Mouse (Mus musculus) hindbrain, postnatal 0 days (tissue): ENCODE data around the gene Matk. TPM values are rescaled to one million over a fixed set of nuclear protein-coding genes. Genes with fewer than 3 reads are reported as not detected.

Experiments
- ATAC-seq: fragments of 200-750 bp; cut with Nextera tagmentation; 2 replicates; pipeline ENCODE4 v1.8.0; 2017; ENCODE audit warnings: mild to moderate bottlenecking, moderate TSS enrichment, moderate library complexity
- DNase-seq: peaks from one replicate; pipeline ENCODE4 v3.0.0-alpha.2; 2015; ENCODE audit warnings: low spot score
- H3K27ac ChIP-seq: fragments of 300-500 bp; sonication (generic); 2 replicates; pipeline ENCODE4 v1.5.1; 2014; ENCODE audit warnings: mild to moderate bottlenecking
- H3K27me3 ChIP-seq: fragments of 300-500 bp; sonication (generic); 2 replicates; pipeline ENCODE4 v1.6.1; 2014; ENCODE audit warnings: low read length, mixed read lengths; ENCODE audit not compliant: insufficient read depth
- H3K36me3 ChIP-seq: fragments of 300-500 bp; sonication (generic); 2 replicates; pipeline ENCODE4 v1.6.1; 2014; ENCODE audit warnings: low read length, mixed read lengths; ENCODE audit not compliant: insufficient read depth
- H3K4me1 ChIP-seq: fragments of 300-500 bp; sonication (generic); 2 replicates; pipeline ENCODE4 v1.6.1; 2014; ENCODE audit warnings: antibody characterized with exemption, low read length, mixed read lengths; ENCODE audit not compliant: insufficient read depth
- H3K4me2 ChIP-seq: fragments of 300-500 bp; sonication (generic); 2 replicates; pipeline ENCODE4 v1.6.1; 2014; ENCODE audit warnings: low read depth, mild to moderate bottlenecking, low read length, moderate library complexity, mixed read lengths
- H3K4me3 ChIP-seq: fragments of 300-500 bp; sonication (generic); 2 replicates; pipeline ENCODE4 v1.5.1; 2014; ENCODE audit warnings: low read length
- H3K9ac ChIP-seq: fragments of 300-500 bp; sonication (generic); replicated peaks from 2 replicates; pipeline ENCODE4 v1.6.1; 2014; ENCODE audit warnings: mild to moderate bottlenecking, low read length, moderate library complexity, mixed read lengths
- H3K9me3 ChIP-seq: fragments of 300-500 bp; sonication (generic); 2 replicates; pipeline ENCODE4 v1.6.1; 2016; ENCODE audit warnings: low read length, mixed read lengths
- CTCF ChIP-seq: IDR thresholded peaks from 2 replicates; pipeline ENCODE4 v1.5.1; 2016; ENCODE audit warnings: antibody characterized with exemption, control low read depth, low read depth
- WGBS: fragments of 180-500 bp; shearing (Covaris S2); extraction: QIAGEN DNeasy Blood & Tissue Kit; methylation state at CpG from one replicate; pipeline ENCODE4 v1.1.7; 2014; 5-methylcytosine and 5-hydroxymethylcytosine counted together
- polyA plus RNA-seq: library from polyadenylated mRNA; unstranded; fragments of >200 nt; fragmentation: Nextera tagmentation; extraction: Ambion mirVana; gene quantifications from 2 replicates; pipeline ENCODE4 v1.2.1, GENCODE M21; 2015
- total RNA-seq: library from RNA; depleted of rRNA; stranded (reverse); fragments of >200 nt; gene quantifications from 2 replicates; pipeline ENCODE4 v1.2.3, GENCODE M21; 2014

The Matk gene
- total and polyA plus RNA-seq, 2 experiments from 2014 or later, result 82.7 to 121 TPM

DNA sequence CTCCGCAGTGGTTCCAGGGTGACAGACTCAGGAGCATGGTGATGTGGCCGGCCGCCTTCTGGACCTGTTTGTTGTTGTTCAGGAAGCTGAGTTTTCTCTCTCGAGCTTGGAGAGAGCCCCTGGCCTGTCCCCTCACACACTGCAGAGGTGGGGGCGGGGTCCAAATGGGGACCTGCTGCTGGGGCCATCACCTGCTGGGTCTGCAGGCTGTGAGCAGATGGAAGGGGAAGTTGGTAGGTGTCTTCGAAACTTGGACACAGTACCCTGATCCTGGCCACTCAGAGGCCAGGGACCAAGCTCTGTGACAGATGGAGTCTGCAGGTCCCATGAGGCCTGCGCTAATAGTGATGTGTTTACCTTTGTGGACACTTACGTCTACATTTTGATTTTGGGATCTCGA is 48.6 kb downstream of the Matk start:
- no peak overlapping the region for H3K27ac ChIP-seq
- no peak for TF ChIP-seq CTCF
- no peak overlapping the region for H3K4me3 ChIP-seq
- H3K9me3 ChIP-seq, result no peaks in the 10 kb centered on the region
- DNase-seq, result no peak
- WGBS, result 71% methylated on average over 9 of the region's 9 CpGs
- no peak overlapping the region for H3K4me2 ChIP-seq
- no peak overlapping the region for H3K9ac ChIP-seq
- H3K27me3 ChIP-seq, result no peaks in the 10 kb centered on the region
- H3K36me3 ChIP-seq, result peaks cover 5% of the 10 kb centered on the region; the same call in 1 of the 2 replicates
- ATAC-seq, result no peak
- peaks cover 4% of the 10 kb centered on the region; the same call in 1 of the 2 replicates for H3K4me1 ChIP-seq

DNA sequence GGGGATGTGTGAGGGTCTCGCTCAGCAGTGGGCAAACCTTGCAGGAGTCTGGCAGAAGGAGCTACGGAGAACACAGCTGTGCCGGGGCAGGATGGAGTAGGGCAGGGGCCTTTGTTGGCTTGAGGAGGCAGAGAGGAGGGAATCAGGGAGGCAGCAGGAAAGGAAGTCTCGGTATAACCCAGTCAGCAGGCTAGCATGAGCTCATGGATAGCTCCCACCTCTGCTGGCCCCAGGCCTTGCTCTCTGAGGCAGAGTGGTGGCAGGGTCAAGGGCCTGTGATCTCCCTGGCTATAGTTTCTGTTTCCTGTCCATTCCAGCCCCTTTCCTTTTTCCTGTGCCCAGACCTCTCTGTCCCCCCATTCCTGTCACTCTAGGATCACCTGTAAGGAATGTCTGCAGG is 49.6 kb downstream of the Matk start:
- no peak for ATAC-seq
- WGBS, result 47% methylated on average over 4 of the region's 4 CpGs
- no peak for DNase-seq
- H3K27ac ChIP-seq, result no peak overlapping the region
- H3K4me3 ChIP-seq, result no peak overlapping the region
- no peaks in the 10 kb centered on the region for H3K9me3 ChIP-seq
- H3K9ac ChIP-seq, result no peak overlapping the region
- no peak for TF ChIP-seq CTCF
- peaks cover 4% of the 10 kb centered on the region; the same call in 1 of the 2 replicates for H3K4me1 ChIP-seq
- no peaks in the 10 kb centered on the region for H3K27me3 ChIP-seq
- peaks cover 15% of the 10 kb centered on the region for H3K36me3 ChIP-seq
- H3K4me2 ChIP-seq, result no peak overlapping the region

DNA sequence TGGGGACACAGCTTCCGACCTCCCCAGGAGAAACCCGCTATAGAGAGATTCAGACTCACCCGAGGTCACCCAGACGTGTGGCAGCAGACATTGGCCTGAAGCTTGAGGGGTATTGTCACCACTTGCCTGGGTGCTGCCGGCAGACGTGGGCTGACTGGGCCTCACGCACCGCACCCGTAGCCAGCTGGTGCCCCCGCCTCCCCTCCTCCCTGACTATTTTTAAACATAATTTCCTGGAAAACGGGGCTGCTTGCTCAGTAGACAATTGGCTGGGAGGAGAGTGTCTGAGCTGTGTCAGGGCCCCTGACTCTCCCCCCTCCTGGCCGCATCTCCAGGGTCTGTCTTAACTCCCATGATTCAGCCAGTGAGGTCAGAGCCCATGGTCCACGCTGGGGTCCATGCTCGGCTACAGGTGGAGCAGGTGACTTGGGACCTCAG is 50.1 kb downstream of the Matk start:
- ATAC-seq, result no peak
- Histone ChIP-seq H3K27ac (no peak overlapping the region), H3K4me1 (peaks cover 4% of the 10 kb centered on the region; the same call in 1 of the 2 replicates), H3K27me3 (no peaks in the 10 kb centered on the region), H3K4me3 (no peak overlapping the region), H3K36me3 (peaks cover 20% of the 10 kb centered on the region), H3K4me2 (no peak overlapping the region), H3K9ac (no peak overlapping the region), H3K9me3 (no peaks in the 10 kb centered on the region)
- 54% methylated on average over 13 of the region's 14 CpGs for WGBS
- DNase-seq, result no peak
- TF ChIP-seq CTCF, result no peak

DNA sequence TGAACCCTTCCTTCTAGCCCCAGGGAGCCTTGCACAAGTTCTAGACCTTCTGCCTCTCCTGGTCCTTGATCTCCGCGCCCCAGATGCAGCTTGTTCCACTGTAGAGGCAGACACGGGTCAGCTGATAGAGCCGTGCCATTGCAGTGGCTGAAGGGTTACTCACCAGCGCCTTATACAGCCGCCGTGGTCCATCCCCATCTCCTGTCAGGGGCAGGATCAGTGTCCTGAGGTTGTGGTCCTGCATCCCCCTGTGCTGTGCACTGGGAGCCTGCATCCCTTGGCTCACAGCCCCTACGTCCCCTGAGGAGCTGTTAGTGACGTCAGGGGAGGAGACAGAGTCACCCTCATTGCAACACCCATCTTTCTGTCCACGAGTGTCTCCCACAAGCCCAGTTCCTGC is 50.5 kb downstream of the Matk start:
- H3K27me3 ChIP-seq, result no peaks in the 10 kb centered on the region
- H3K4me1 ChIP-seq, result peaks cover 4% of the 10 kb centered on the region; the same call in 1 of the 2 replicates
- DNase-seq (no peak), ATAC-seq (no peak)
- no peak overlapping the region for H3K4me3 ChIP-seq
- H3K9ac ChIP-seq, result no peak overlapping the region
- 80% methylated on average over 10 of the region's 10 CpGs for WGBS
- H3K9me3 ChIP-seq, result no peaks in the 10 kb centered on the region
- peaks cover 25% of the 10 kb centered on the region for H3K36me3 ChIP-seq
- TF ChIP-seq CTCF, result no peak
- H3K27ac ChIP-seq, result no peak overlapping the region
- H3K4me2 ChIP-seq, result no peak overlapping the region

DNA sequence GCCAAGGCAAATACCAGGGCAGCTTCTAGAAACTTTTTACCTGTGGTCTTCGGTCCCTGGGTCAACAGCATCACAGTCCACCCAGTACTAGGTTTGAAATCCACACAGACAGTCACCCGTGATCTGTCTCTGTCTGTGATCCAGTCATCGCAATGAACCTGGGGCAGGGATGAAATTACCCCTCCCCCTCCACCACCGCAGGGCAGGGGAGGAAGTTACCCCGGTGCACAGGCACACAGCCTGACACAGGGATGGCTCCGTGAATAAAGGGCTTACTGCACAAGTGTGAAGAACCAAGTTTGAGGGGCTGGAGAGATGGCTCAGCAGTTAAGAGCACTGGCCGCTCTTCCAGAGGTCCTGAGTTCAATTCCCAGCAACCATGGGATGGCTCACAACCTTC is 51.0 kb downstream of the Matk start:
- H3K9ac ChIP-seq, result no peak overlapping the region
- no peak for ATAC-seq
- H3K36me3 ChIP-seq, result peaks cover 28% of the 10 kb centered on the region

DNA sequence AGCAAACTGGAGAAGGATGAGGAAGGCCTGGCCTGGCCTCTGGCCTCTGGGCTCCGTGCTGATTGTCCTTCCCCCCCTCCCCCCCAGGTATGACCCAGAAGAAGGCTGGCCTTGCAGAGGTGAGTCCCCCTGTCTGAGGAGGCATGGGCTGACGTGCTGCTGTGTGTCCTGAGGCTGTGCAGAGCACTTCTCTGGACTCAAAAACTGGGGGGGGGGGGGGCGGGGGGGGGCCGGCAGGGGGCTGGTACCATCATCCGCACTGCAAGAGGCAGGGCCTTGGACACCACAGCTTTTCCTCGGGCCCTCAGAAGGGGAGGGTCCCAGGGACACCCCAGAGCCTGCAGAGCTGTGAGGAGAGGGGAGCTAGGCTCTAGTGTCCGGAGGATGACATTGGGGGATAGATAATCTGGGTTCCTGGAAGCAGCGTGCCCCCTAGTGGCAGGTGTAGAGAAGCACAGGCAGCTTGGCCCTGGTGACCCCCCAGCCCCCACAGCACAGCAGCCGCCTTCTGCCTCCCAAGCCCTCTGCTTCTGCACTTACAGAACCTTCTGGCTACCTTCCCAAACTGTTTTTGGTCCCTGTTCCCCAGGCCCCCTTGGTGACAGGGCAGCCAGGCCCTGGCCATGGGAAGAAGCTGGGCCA is 52.0 kb downstream of the Matk start:
- no peak overlapping the region for H3K27ac ChIP-seq
- ATAC-seq (peak; percentile 55; the same call in 1 of the 2 replicates), DNase-seq (peak; percentile 57)
- no peaks in the 10 kb centered on the region for H3K9me3 ChIP-seq
- H3K4me1 ChIP-seq, result peaks cover 4% of the 10 kb centered on the region; the same call in 1 of the 2 replicates
- H3K9ac ChIP-seq, result no peak overlapping the region
- peaks cover 36% of the 10 kb centered on the region for H3K36me3 ChIP-seq
- no peaks in the 10 kb centered on the region for H3K27me3 ChIP-seq
- 19% methylated on average over 6 of the region's 9 CpGs for WGBS
- TF ChIP-seq CTCF, result peak; percentile 86
- no peak overlapping the region for H3K4me2 ChIP-seq
- H3K4me3 ChIP-seq, result no peak overlapping the region

More for the DNA sequence above, 51.0 kb downstream of the Matk start:
- H3K27ac ChIP-seq, result no peak overlapping the region
- H3K4me1 ChIP-seq, result peaks cover 4% of the 10 kb centered on the region; the same call in 1 of the 2 replicates
- TF ChIP-seq CTCF, result no peak
- H3K27me3 ChIP-seq, result no peaks in the 10 kb centered on the region
- no peak overlapping the region for H3K4me3 ChIP-seq
- no peak overlapping the region for H3K4me2 ChIP-seq
- 81% methylated on average over 7 of the region's 7 CpGs for WGBS
- DNase-seq, result no peak
- no peaks in the 10 kb centered on the region for H3K9me3 ChIP-seq

DNA sequence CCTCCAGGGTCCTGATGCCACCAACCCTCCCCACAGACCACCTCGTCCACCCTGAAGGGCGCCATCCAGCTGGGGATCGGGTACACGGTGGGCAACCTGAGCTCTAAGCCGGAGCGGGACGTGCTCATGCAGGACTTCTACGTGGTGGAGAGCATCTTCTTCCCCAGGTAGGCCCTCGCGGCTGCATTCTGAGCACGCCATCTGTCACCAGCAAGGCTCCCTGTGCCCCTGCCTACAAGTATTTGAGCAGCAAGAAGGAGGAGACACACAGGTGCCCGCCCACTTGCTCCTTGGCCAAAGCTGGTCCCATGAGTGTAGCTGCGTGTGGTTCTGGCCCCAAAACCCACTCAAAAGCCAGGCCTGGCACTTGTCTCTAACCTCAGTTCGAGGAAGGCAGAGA is 52.9 kb downstream of the Matk start:
- peaks cover 46% of the 10 kb centered on the region for H3K36me3 ChIP-seq

More for the DNA sequence above, 52.9 kb downstream of the Matk start:
- WGBS, result 93% methylated on average over 14 of the region's 14 CpGs
- H3K27me3 ChIP-seq, result no peaks in the 10 kb centered on the region
- TF ChIP-seq CTCF, result no peak
- H3K4me2 ChIP-seq, result no peak overlapping the region
- no peaks in the 10 kb centered on the region for H3K4me1 ChIP-seq
- no peak overlapping the region for H3K4me3 ChIP-seq
- H3K9me3 ChIP-seq, result no peaks in the 10 kb centered on the region
- ATAC-seq, result no peak
- no peak overlapping the region for H3K27ac ChIP-seq
- DNase-seq, result no peak
- H3K9ac ChIP-seq, result no peak overlapping the region
